Mouse (Mus musculus) gastrocnemius, adult 18-20 months (tissue): ENCODE measurements around the gene Sbf2. TPM values are rescaled to one million over a fixed set of nuclear protein-coding genes. Genes with fewer than 3 reads are reported as not detected.
A peak's percentile ranks its signal among the peaks of the same experiment; 100 is the strongest.
"Not testable (repeated sequence)": the region's sequence is repeated elsewhere in the genome, so short reads cannot be mapped to it uniquely, and the experiment has no call there.

Experiments used
- DNase-seq: peaks from one replicate; pipeline ENCODE4 v3.0.0; 2021; ENCODE audit warnings: low spot score
- long read RNA-seq, 2 experiments: library from polyadenylated mRNA; stranded (forward); transcript quantifications; one replicate each; pipeline ENCODE4 v2.0.0; 2021
- total RNA-seq, 2 experiments: library from RNA; stranded (reverse); gene quantifications; 2 replicates each; pipeline ENCODE4 v1.2.3; 2021

Sbf2 gene
- 1 to 10 TPM; 9.1 to 9.3 TPM for total RNA-seq
- long read RNA-seq, experiment 1, partial matches to known transcripts = 4 of 5 reads
- long read RNA-seq, experiment 1, other reads (novel, unspliced or antisense) = 1 of 5 reads
- long read RNA-seq, experiment 2, partial matches to known transcripts = 0 of 2 reads
- long read RNA-seq, experiment 2, other reads (novel, unspliced or antisense) = 2 of 2 reads

DNA sequence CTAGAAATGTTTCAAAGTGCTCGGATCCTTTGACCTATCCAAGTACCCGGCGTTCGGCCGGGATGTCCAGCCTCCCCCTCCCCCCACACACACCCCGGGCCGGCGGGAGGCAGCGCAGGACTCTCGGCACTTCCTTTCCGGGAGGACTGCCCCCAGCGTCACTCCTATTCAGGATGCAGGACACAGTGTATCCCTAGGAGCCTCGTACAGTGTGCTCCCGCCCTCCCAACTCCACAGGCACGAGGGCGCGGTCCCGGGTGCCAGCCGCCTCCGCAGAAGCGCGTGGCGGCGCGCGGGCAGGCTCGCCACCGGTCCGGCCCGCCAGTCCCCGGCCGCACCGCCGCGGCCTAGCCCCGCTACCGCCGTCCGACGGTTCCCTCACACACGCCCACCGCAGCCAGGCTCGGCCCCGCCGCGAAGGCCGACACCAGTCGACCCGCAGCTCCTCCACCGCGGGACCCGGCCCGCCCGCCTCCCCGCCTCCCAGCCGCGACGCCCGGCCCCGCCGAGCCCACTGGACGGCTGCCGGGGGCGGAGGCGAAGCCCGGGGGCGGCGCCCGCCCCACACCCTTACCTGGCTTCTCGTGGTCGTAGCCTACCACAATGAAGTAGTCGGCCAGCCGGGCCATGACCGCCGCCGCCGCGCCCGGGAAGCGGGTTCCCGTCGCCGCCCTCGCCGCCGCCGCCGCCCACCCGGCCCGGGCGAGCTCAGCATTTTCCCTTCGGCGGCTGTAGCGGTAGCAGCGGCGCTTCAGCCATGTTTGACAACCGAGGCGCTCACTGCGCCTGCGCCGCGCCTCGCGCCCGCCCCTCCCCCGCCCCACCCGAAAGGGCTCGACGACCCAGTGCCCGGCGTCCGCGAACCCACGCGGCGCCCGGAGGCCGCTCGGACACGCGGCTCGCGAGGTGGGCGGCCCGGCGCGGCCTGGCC, at the start of gene Sbf2:
Gene Sbf2 (minus strand): TSS at position 790 of the 931 bp plus-strand sequence.
- DNase-seq = peak; percentile 81

DNA sequence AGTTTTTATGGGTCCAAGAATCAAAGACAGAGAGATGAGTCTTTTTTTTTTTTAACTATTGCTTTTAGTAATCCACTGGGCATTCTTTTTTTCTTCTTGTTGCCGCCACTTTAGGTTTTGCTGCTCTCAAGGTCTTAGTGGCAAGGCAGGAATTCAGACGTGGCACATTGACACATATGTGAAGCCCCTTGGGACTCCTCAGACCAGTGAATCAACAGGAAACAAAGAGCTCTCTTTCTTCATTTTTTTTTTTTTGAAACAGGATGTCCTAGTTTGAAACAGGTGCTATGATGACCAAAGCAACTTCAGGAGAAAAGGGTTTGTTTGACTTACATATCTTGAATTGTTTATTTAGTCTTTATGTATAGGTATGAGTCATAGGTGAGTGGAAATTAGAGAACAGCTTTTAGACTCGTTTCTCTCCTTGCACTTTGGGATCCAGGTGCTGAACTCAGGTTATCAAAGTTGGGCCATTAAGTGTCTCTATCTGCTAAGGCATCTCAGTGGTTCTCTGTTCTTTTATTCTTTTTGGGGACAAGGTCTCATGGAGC, 43.7 kb upstream of the Sbf2 start:
- DNase-seq = no peak

GRCm38 (mm10) chr7:110655966-110656365, 41.2 kb upstream of the Sbf2 start:
- no peak for DNase-seq

- no peak for DNase-seq
Measured at GRCm38 (mm10) chr7:110655230-110655629, 40.5 kb upstream of the Sbf2 start.

DNA sequence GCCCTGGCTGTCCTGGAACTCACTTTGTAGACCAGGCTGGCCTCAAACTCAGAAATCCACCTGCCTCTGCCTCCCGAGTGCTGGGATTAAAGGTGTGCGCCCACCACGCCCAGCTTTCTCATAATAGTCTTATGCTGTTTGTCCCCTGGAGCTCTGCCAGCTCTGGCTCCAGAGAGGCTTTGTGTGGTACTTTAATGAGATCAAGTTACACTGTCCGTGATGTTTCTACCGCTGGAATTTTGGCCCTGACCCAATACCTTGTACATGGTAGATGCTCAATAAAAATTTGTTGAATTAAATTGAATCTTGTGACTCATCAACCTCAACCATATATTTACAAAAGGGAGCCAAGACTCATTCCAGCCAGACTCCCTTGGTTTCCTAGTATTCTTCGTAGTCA, 36.4 kb upstream of the Sbf2 start:
- no peak for DNase-seq

GRCm38 (mm10) chr7:110650491-110650890, 35.8 kb upstream of the Sbf2 start:
- no peak for DNase-seq

GRCm38 (mm10) chr7:110649133-110649987, 34.6 kb upstream of the Sbf2 start:
- DNase-seq = no peak

GRCm38 (mm10) chr7:110648455-110649085, 33.8 kb upstream of the Sbf2 start:
- peak; percentile 46 for DNase-seq

GRCm38 (mm10) chr7:110647559-110648454, 33.1 kb upstream of the Sbf2 start:
- DNase-seq = no peak

DNA sequence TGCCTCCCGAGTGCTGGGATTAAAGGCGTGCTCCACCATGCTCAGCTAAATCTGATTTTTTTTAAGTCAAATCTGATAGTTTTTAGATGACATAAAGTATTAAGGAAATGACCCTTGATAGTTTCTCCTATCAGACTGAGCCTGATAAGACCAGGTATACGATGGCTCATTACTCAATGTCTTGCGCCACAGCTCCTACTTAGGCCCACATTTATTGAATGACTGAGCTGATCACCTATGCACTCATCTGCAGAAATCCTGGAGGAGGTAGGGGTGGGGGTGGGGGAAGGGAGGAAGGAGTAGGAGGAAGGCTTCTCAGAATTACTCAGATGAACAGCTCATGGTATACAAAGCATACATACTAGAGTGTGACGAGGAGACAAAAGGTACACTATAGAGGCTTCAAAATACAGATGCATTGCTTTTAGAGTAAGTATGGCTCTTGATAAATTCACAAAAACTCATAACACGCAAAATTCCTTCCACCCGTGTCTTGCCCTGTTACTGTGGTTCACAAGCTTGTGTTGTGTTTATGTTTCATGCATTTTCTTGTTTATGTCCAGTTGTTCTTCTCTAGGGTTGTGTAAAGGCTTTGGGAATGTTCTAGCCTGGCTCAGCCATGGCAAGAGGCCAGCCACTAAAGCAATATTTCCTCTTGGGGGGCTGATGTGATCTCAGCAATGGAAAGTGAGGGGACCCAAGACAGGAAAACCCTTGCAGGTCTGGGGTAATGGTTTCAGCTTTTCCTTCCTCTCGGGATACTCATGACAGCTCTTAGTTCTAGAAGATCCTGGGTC, 32.1 kb upstream of the Sbf2 start:
- DNase-seq = no peak

GRCm38 (mm10) chr7:110645859-110646258, 31.1 kb upstream of the Sbf2 start:
- DNase-seq = no peak

GRCm38 (mm10) chr7:110645311-110645710, 30.6 kb upstream of the Sbf2 start:
- DNase-seq = peak; percentile 81

DNA sequence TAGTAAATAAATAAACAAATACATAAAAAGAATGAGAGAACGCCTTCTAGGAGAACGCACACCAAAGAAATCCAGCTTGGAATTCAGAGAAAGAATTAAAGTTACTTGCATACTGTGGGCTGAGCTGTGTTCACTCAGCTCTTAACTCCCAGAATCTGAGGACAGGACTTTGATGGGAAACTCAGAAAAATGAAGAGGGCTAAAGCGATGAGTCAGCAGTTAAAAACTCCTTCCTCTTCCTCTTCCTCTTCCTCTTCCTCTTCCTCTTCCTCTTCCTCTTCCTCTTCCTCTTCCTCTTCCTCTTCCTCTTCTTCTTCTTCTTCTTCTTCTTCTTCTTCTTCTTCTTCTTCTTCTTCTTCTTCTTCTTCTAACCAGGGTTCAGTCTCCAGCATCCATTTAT, 25.2 kb upstream of the Sbf2 start:
- DNase-seq = not testable (repeated sequence)

GRCm38 (mm10) chr7:110639291-110639915, 24.7 kb upstream of the Sbf2 start:
- no peak for DNase-seq

DNA sequence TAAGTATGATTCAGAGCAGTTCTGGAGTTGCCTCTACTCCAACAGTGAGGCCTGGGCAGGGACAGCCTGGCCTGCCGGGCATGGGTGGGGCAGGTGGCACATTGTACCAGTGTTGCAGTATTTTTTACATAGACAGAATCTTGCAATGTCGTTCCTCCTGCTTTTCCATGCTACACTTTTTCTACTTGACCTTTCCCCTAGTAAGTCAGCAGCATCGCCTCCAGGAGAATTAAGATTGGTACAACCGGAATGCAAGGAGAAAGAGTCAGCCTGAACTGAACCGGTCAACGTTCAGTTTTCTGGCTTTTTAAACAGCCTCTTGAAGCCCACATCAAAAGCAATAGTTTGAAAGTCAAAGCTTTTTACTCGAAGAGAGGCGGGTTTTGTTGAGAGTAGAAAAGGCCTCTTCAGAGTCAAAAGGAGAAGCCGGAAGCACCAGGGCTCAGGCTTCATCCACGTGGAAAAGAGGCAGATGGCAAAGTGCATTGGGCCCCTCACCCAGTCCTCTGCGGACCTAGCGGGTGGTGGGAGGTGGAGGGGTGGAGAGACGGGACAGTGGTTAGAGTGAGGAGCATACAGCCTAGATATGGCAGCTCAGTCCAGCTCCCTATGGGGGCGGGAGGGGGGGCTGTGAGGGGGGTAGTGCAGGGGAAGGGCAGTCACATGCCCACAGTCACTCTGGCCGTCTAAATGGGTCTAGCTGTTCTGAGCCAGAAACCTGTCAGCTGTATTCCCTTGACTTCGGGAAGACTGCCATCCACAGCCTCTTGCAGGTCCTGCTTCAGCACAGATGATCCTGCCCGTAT, 23.8 kb upstream of the Sbf2 start:
- DNase-seq = no peak

GRCm38 (mm10) chr7:110636559-110636958, 21.8 kb upstream of the Sbf2 start:
- DNase-seq = no peak

DNA sequence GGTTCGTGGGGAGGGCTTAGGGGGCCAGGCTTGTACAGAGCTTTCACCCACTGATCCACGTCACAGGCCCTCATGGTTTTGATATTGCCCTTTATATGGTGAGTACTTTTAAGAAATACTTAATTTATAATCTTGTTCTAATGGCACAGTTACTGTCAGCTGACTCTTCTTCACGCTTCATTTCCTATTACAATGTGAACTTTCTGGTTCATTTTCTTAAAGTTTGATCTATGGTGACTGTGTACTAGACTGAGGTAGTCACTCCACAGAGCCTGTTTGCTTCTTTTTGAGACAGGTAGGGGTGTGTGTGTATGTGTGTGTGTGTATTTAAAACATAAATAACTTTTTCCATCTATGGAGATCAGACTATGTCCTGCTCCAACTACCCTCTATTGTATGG, 21.2 kb upstream of the Sbf2 start:
- DNase-seq = no peak
